Mouse (Mus musculus) CD4-positive helper T cell, adult 2 months (primary cell): ENCODE data around the gene Ccn5.

ENCODE experiments used
- DNase-seq: peaks from one replicate; pipeline ENCODE4 v3.0.0-alpha.2; 2012; ENCODE audit warnings: low read depth, missing footprints, low spot score

The Ccn5 gene

GRCm38 (mm10) chr2:163820607-163821006, at the start of gene Ccn5:
Gene Ccn5 (plus strand): TSS chr2:163820861.
- DNase-seq = no peak

GRCm38 (mm10) chr2:163776661-163777060, 44.0 kb upstream of the Ccn5 start:
- DNase-seq = no peak

GRCm38 (mm10) chr2:163777061-163777460, 43.6 kb upstream of the Ccn5 start:
- no peak for DNase-seq

- DNase-seq = no peak
These were observed 41.8 kb upstream of the Ccn5 start for GRCm38 (mm10) chr2:163778896-163779295.

- DNase-seq = no peak
These were observed 37.3 kb upstream of the Ccn5 start for GRCm38 (mm10) chr2:163783368-163783767.

- no peak for DNase-seq
These were observed 36.8 kb upstream of the Ccn5 start for GRCm38 (mm10) chr2:163783901-163784300.

GRCm38 (mm10) chr2:163787086-163787485, 33.6 kb upstream of the Ccn5 start:
- no peak for DNase-seq

GRCm38 (mm10) chr2:163787709-163788108, 33.0 kb upstream of the Ccn5 start:
- peak; percentile 52 for DNase-seq

GRCm38 (mm10) chr2:163788484-163788883, 32.2 kb upstream of the Ccn5 start:
- DNase-seq = peak; percentile 24

- no peak for DNase-seq
These were observed 22.2 kb upstream of the Ccn5 start for GRCm38 (mm10) chr2:163798411-163798810.

GRCm38 (mm10) chr2:163800832-163801231, 19.8 kb upstream of the Ccn5 start:
- peak; percentile 61 for DNase-seq

- peak; percentile 13 for DNase-seq
These were observed 19.3 kb upstream of the Ccn5 start for GRCm38 (mm10) chr2:163801406-163801805.

- no peak for DNase-seq
These were observed 16.8 kb upstream of the Ccn5 start for GRCm38 (mm10) chr2:163803838-163804237.

- DNase-seq = no peak
These were observed 11.5 kb upstream of the Ccn5 start for GRCm38 (mm10) chr2:163809166-163809565.

- DNase-seq = no peak
These were observed 11.0 kb upstream of the Ccn5 start for GRCm38 (mm10) chr2:163809704-163810103.

- DNase-seq = no peak
These were observed 7.6 kb upstream of the Ccn5 start for GRCm38 (mm10) chr2:163813077-163813476.

GRCm38 (mm10) chr2:163814739-163815465, 5.8 kb upstream of the Ccn5 start:
- DNase-seq = no peak

- peak; percentile 27 for DNase-seq
These were observed 2.6 kb downstream of the Ccn5 start for GRCm38 (mm10) chr2:163823248-163823647.

- no peak for DNase-seq
These were observed 3.1 kb downstream of the Ccn5 start for GRCm38 (mm10) chr2:163823771-163824170.

GRCm38 (mm10) chr2:163825861-163826260, 5.2 kb downstream of the Ccn5 start:
- DNase-seq = no peak

GRCm38 (mm10) chr2:163826494-163826893, 5.8 kb downstream of the Ccn5 start:
- no peak for DNase-seq

- DNase-seq = no peak
These were observed 10.5 kb downstream of the Ccn5 start for GRCm38 (mm10) chr2:163831163-163831562.

- DNase-seq = peak; percentile 76
These were observed 17.4 kb downstream of the Ccn5 start for GRCm38 (mm10) chr2:163838043-163838442.

GRCm38 (mm10) chr2:163839519-163839918, 18.9 kb downstream of the Ccn5 start:
- DNase-seq = no peak
